Mouse (Mus musculus): Measurements from ENCODE around the gene Mab21l1.

DNA sequence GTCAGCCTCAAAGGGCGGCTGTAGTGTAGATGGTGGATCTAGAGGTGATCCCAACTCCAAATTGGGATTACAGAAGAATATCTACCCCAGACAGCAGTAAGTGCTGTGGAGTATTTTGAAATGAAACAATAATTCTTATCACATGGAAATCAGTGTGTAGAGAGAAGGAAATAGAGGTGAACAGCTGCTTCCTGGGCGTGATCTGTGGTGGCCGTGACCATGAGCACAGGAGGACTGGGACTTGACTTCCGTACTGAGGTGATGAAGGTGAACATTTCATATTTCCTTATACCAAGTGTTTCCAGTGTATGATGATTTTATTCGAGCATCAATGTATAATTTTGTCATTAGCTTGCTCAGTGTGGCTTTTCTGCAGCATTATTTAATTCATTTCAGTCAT lies 38.4 kb upstream of the Mab21l1 start:
- TF ChIP-seq CTCF (IDR thresholded peaks at IDR 0.05; ENCODE audit: low read depth, low read length) = no peak
- TF ChIP-seq POLR2A (IDR thresholded peaks at IDR 0.05; ENCODE audit: borderline replicate concordance, low read depth, low read length) = no peak
